ENCODE assay signal across 16 mouse cellular contexts in the genomic region with DNA sequence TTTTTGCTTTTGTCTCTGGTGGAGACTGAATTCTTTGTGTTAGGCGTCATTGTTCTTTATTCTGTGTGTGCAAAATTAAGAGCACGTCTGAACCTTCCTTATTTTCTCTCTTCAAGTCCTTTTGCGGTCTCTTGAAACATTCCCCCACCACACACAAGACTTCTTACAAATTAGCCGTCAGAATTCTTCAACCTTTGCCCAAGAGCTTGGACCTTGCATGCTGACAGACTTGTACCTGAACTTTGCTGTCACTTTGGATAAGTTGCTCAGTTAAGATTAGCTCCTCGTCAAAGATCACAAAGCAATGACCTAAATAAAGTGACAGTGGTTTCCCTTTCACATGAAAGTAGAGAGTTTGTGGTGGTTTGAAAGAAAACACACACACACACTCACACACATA.
"Had no signal": no experiment of that assay in that cellular context is flagged by ENCODE, and none has a peak within 500 bp of the region (broad histone marks: within the 10 kb centered on the region; RNA-seq: fewer than 3 reads in every experiment).

No protein-coding gene starts in this region.

- H3K36me3 ChIP-seq: kidney, embryonic 15.5 days; liver, embryonic 15.5 days; lung, embryonic 15.5 days had no signal

- H3K4me3 ChIP-seq: kidney, embryonic 15.5 days; liver, embryonic 15.5 days; lung, embryonic 15.5 days had no signal

- DNase-seq: layer of hippocampus, postnatal 36 days; lung, postnatal 10 days; lung, postnatal 4 days; midbrain, embryonic 14.5 days; right cerebral cortex, postnatal 4 days; spleen, adult 18-20 months; thymus, adult 2 months; thymus, postnatal 14 days; thymus, postnatal 4 days had no signal

- ATAC-seq: hindbrain, postnatal 0 days; inflammation-experienced regulatory T-cells, adult 6 months had no signal

- H3K9me3 ChIP-seq: kidney, embryonic 15.5 days; liver, embryonic 15.5 days; lung, embryonic 15.5 days had no signal

- H3K27ac ChIP-seq: hindbrain, postnatal 0 days; kidney, embryonic 15.5 days; left cerebral cortex, adult 2 months; liver, embryonic 15.5 days; lung, embryonic 15.5 days had no signal

- H3K4me2 ChIP-seq: kidney, embryonic 15.5 days; lung, embryonic 15.5 days; midbrain, embryonic 11.5 days had no signal

- H3K27me3 ChIP-seq: kidney, embryonic 15.5 days; liver, embryonic 15.5 days; lung, embryonic 15.5 days had no signal

- H3K9ac ChIP-seq: kidney, embryonic 15.5 days; liver, embryonic 15.5 days; lung, embryonic 15.5 days had no signal
